Mouse (Mus musculus) regulatory T cell (primary cell): ENCODE measurements around the gene Nos1ap.

ENCODE experiments used
- in situ Hi-C: fragments of 300-600 bp; cut with MboI, MseI; formaldehyde crosslinking; loops from one replicate; pipeline ENCODE4 v1.15.1; 2025; ENCODE audit warnings: high pct_unique_total_duplicates

Gene Nos1ap

DNA sequence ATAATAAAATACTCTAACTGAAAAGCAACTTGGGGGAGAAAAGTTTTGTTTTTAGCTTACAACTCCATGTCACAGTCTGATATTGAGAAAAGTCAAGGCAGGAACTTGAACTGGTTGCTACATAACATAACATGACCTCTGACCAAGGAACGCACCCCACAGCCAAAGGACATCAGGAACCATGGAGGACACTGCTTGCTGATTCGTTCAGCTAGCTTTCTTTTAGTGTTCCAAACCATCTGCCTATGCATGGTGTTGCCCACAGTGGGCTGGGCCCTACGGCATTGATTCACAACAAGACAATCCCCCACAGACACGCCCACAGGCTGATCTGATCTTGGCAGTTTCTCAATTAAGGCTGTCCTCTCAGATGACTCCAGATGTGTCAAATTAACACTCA, 167.5 kb downstream of the Nos1ap start:
- in situ Hi-C loops = no loop called here

- in situ Hi-C loops = loop anchor here (5.0 kb wide), 1 partner anchor 57 kb away; no protein-coding TSS in a partner anchor
These were observed 169.7 kb downstream of the Nos1ap start for GRCm38 (mm10) chr1:170419961-170420360.

- in situ Hi-C loops = loop anchor here (5.0 kb wide), 1 partner anchor 59 kb away; no protein-coding TSS in a partner anchor
These were observed 171.5 kb downstream of the Nos1ap start for GRCm38 (mm10) chr1:170418131-170418530.

- in situ Hi-C loops = loop anchor here (5.0 kb wide), 1 partner anchor 60 kb away; no protein-coding TSS in a partner anchor
These were observed 172.7 kb downstream of the Nos1ap start for GRCm38 (mm10) chr1:170416967-170417366.

DNA sequence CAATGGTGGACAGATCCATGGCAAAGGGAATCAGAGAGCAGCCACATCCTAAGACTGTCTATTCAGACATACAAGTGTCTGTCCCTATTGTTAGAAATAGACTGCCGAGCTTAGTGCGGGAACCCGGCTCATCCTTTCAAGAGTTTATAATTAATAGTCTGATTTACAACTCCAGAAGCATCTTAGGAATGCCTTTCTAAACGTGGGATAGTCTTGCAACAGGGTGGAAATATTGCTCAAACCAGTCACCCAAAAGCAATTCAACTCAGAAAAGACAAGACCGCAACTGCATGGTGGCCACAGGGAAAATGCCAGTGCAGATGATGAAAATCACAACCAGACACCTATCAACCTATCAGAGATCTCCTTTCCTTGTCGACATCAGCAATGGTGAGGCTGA, 173.5 kb downstream of the Nos1ap start:
- in situ Hi-C loops = loop anchor here (5.0 kb wide), 1 partner anchor 61 kb away; no protein-coding TSS in a partner anchor

DNA sequence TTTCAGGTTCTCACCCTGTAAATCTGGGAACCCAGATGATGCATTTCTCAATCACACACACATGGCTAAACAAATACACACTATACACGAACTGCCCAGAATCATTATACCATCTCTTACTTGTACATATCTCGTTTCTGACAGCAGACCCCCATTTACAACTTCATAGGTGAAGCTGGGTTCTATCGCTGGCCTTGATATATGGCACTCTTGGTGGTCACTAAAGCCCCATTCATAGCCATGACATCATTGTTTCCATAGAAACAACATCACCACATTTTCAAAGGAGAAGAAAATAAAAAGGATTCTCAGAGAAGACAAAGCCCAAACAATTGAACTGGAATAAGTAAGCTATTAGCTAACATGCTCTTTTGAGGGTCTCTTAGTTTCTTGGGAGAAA, 174.3 kb downstream of the Nos1ap start:
- in situ Hi-C loops = loop anchor here (5.0 kb wide), 1 partner anchor 62 kb away; no protein-coding TSS in a partner anchor

GRCm38 (mm10) chr1:170410402-170411191, 179.1 kb downstream of the Nos1ap start:
- in situ Hi-C loops = no loop called here

GRCm38 (mm10) chr1:170409091-170409490, 180.6 kb downstream of the Nos1ap start:
- in situ Hi-C loops = no loop called here

- in situ Hi-C loops = no loop called here
These were observed 182.7 kb downstream of the Nos1ap start for GRCm38 (mm10) chr1:170406921-170407320.

DNA sequence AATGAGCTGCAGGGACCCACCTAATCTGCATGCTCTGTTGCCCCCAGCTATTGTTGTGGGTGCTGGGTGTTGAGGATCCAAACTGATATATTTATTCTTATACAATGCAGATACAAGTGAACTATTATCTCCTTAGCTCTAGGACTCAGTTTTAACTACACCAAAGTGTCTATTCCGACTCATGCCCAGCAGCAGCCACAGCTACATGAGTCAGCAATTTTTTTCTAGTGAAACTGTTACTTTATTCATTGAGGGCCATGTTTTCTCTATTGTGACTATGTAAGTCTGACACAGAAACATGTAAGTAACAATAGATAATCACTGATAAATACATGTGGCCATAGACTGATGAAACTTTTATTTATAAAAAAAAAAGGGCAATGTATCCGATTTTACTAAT, 184.5 kb downstream of the Nos1ap start:
- in situ Hi-C loops = no loop called here

DNA sequence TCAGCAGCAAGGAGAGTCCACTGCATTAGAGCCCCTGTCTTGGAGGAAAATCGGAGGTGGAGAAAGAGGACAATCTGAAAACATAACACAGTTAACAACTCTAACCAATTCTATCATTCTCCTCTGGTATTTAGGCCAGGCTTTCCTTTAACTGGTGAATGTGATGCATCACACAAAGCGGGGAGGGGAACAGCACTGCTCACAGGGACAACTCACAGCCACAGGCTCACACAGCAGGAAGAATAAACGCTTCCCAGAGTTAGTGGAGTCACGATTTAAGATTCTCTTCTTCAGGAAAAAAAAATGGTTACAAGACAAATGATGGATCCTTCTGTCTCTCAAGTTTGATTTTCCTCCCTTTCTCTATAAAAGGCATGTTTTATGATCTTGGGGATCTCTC, 187.0 kb downstream of the Nos1ap start:
- in situ Hi-C loops = no loop called here

DNA sequence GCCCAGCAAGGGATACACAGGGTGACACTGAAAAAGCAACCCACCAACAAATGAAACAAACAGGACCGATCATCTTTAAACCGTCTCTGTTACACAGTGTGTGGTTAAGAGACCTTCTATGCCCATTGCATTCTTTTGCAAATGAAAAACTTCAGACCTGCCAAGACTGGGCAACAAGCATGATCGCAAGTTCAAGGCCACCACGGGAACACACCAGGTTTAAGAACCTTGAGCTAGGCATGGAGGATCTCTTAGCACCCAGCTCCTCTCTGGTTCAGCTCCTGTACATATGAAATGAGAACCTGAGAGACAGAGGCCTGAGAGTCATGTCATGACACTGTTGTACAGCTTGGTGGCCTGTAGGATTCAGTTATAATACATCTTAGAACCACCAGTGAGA, 190.8 kb downstream of the Nos1ap start:
- in situ Hi-C loops = loop anchor here (10.0 kb wide), 1 partner anchor 1444 kb away; no protein-coding TSS in a partner anchor

DNA sequence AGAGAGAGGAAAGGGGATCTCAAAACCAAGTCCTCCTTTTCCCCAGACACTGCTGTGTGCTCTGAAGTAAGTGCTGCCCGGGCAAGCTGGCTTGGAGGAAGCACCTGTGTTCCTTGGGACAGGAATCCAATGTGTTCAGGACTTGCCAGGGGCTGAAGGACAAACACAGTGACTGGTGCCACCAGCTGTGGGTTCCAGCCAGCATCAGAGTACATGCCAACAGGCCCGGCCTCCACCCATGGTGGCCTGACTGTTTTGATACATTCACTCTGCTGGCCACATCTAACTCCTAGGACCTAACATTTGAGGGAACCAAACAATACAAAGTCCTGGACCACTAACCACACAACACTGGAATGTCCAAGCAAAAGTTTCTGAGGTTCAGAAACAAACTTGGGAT, 194.6 kb downstream of the Nos1ap start:
- in situ Hi-C loops = loop anchor here (10.0 kb wide), 1 partner anchor 1440 kb away; no protein-coding TSS in a partner anchor

DNA sequence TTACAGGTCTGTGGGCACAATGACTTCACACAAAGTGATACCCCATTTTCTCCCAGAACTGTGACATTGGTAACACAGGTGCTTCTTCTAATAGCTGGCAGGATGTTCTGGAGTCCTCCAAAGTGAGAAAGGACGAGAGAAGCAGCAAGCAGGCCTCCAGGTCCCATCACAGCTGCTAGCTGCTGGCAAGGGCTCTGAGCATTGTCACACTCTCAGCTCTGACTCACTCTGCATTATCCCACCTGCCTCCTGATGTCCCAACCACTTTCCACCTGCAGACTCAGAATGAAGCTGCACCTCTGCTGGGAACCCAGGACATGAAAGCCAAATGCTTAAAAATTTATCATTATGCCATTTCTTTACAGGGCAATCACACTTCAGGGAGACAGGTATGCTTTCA, 195.0 kb downstream of the Nos1ap start:
- in situ Hi-C loops = loop anchor here (5.0 to 10.0 kb wide), 2 partner anchors 378 to 1440 kb away; no protein-coding TSS in a partner anchor

GRCm38 (mm10) chr1:170392771-170393728, 196.6 kb downstream of the Nos1ap start:
- in situ Hi-C loops = loop anchor here (5.0 to 10.0 kb wide), 2 partner anchors 379 to 1438 kb away; no protein-coding TSS in a partner anchor

- in situ Hi-C loops = no loop called here
These were observed 202.3 kb downstream of the Nos1ap start for GRCm38 (mm10) chr1:170387180-170387912.

- in situ Hi-C loops = no loop called here
These were observed 204.2 kb downstream of the Nos1ap start for GRCm38 (mm10) chr1:170385416-170385815.

DNA sequence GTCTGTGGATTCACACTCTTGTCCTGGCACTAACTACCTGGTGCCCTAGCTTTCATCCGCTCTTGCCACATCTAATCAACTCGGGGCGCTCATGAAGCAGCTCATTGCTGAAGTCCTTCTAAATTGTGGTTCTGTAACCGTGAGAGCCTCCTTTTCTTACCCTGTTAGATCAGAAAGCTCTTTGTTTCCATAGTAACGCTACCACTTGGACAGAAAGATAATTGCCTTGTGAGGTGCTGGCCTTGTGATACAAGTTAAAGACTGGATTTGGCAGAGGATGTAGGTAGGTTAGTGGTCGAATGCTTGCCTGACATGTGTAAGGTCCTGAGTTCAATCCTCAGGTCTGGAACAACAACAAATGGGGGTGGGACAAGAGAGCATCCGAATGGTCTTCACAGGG, 206.1 kb downstream of the Nos1ap start:
- in situ Hi-C loops = no loop called here

GRCm38 (mm10) chr1:170381457-170381856, 208.2 kb downstream of the Nos1ap start:
- in situ Hi-C loops = no loop called here

DNA sequence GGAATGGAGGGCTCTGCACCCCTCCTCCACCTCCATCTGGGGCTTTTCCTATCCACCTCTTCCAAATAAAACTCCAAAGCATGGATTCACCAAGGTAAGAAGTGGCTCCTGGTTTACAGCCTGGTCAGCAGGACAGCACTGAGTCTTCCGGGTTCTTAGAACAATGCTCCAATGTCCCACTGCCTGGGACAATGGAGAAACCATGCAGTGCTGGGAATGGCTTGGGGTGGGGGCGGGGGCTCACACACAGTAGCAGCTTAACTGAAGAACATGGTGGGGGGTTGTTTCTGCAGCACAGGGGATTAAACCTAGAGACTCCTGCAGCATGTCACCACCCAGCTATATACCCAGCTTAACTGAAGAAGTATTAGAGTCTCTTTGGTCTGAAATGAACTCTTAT, 209.2 kb downstream of the Nos1ap start:
- in situ Hi-C loops = no loop called here

- in situ Hi-C loops = no loop called here
These were observed 213.9 kb downstream of the Nos1ap start for GRCm38 (mm10) chr1:170375721-170376120.
